Mouse (Mus musculus): ENCODE measurements at regions not wholly inside any gene's neighbourhood (a gene's known extent, or its start where the extent isn't known, plus 50 kb on each side); places are given as distances from the start of the nearest gene placed in this dataset.

DNA sequence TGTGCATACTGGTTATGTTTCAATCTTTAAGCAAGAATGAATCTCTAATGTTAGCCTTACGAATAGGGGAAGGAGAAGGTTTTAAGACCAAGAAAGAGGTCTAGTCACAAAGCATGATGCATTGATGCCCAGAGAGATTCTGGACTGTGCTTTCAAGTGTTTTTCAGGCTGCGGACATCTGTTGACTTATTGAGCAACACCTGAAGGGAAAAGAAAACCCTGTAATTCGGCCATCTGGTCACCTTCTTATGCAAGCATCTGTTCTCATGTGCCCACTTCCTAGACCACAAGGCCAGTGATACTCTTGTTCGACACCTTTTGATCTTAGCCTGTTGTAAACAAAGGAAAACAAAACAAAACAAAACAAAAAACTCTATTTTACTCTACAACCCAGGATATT is 218.1 kb upstream of the Slc24a2 start:
- no peak for ATAC-seq (ENCODE audit: low FRiP score)
- WGBS = 92% methylated on average over 4 of the region's 4 CpGs
- H3K4me2 ChIP-seq = no peak overlapping the region
- H3K4me1 ChIP-seq (replicated peaks) = no peaks in the 10 kb centered on the region
- no peak overlapping the region for H3K4me3 ChIP-seq
- H3K9me3 ChIP-seq = no peaks in the 10 kb centered on the region
- no peak overlapping the region for H3K27ac ChIP-seq
- H3K27me3 ChIP-seq = no peaks in the 10 kb centered on the region
- H3K36me3 ChIP-seq = no peaks in the 10 kb centered on the region
- no peak overlapping the region for H3K9ac ChIP-seq

DNA sequence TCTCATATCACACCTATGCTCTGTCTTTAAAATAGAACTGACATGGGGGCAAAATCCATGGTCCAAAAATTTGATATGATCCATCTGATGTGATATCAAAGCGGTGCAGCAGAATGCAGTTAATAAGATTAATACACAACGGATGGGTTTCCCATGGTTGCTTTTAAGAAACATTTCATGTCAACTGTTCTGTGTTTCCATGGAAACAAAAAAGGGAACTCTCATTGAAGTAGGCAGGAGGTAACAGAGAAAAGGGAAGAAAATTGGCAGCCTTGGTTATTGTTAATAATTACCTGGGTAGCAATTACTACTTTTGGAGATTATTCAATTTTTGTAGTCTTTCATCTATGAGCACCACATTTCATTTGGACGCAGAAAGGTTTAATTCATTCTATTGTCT is 216.6 kb upstream of the Slc24a2 start:
- ATAC-seq (ENCODE audit: low FRiP score) = no peak

DNA sequence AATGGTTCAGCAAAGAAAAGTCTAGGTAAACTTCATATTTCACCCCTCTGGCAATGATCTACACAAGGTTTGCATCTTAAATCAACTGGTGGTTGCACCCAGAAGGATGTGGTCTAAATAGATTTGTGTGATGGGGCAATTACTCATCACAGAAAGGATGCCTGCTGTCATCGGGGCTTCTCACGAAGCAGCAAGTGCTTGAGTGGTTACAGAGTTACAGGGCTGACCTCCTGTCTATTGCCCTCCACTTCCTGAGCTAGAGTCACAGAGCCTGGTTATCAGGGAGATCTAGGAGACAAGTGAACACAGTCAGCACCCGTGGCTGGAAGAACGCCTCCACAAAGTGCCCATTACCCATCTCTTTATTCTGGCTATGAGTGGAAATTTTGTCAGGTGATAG is 203.9 kb upstream of the Slc24a2 start:
- H3K9me3 ChIP-seq = no peaks in the 10 kb centered on the region
- no peak overlapping the region for H3K4me3 ChIP-seq
- H3K36me3 ChIP-seq = no peaks in the 10 kb centered on the region
- no peak overlapping the region for H3K4me2 ChIP-seq
- no peak for ATAC-seq (ENCODE audit: low FRiP score)
- H3K27ac ChIP-seq = no peak overlapping the region
- 77% methylated on average over 4 of the region's 4 CpGs for WGBS
- H3K4me1 ChIP-seq (replicated peaks) = no peaks in the 10 kb centered on the region
- H3K9ac ChIP-seq = no peak overlapping the region
- no peaks in the 10 kb centered on the region for H3K27me3 ChIP-seq

More for the DNA sequence above, 216.6 kb upstream of the Slc24a2 start:
- Histone ChIP-seq H3K27ac (no peak overlapping the region), H3K36me3 (no peaks in the 10 kb centered on the region), H3K9ac (no peak overlapping the region), H3K4me1 (replicated peaks) (no peaks in the 10 kb centered on the region), H3K4me3 (no peak overlapping the region), H3K4me2 (no peak overlapping the region), H3K9me3 (no peaks in the 10 kb centered on the region), H3K27me3 (no peaks in the 10 kb centered on the region)
- WGBS = 72% methylated on average over 3 of the region's 3 CpGs

DNA sequence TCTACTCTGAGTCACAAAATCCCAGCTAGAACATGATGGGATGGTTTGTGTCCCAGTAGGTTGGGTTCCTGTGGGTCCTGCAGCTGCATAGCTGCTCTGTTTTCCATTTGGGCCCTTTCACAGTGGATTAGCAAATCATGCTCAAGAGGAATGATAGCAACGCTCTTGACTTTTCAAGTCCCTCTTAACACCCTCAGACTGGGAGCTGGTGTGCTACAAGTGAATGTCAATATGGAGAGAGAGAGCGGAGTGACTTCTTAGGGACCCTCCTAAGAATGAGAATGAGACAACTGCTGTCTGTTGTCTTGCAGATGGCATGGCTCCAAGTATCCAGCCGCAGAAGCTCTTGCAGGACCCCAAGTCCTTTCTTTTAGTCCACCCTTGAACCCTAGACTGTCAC is 198.1 kb upstream of the Slc24a2 start:
- 82% methylated on average over 3 of the region's 3 CpGs for WGBS
- H3K4me2 ChIP-seq = no peak overlapping the region

DNA sequence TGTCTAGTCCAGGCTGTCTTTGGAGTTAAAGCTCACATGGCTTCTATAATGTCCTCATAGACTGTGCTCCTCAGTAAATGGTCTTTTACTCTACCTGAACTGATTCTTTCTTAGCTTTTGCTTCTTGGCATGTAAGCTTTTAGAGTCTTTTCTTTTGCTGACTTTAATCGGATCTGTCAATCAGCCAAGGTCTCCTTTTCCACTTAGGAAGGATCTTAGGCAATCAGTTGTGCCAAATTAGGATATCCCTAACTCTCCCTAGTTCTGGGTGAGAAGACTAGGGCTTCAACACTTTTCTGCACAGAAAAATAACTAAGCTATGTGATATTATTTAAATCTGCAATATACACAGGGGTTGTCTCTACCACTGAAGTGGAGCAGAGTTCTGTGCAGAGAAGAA is 193.8 kb upstream of the Slc24a2 start:
- no peak overlapping the region for H3K27ac ChIP-seq
- no peak for ATAC-seq (ENCODE audit: low FRiP score)
- no peak overlapping the region for H3K9ac ChIP-seq
- no peaks in the 10 kb centered on the region for H3K9me3 ChIP-seq
- no peak overlapping the region for H3K4me3 ChIP-seq
- H3K36me3 ChIP-seq = no peaks in the 10 kb centered on the region
- 97% methylated on average over 1 of the region's 1 CpGs for WGBS
- H3K4me2 ChIP-seq = no peak overlapping the region
- H3K4me1 ChIP-seq (replicated peaks) = 0 out of 2 replicates have a peak, but pooled peaks cover 4% of the 10 kb centered on the region
- no peaks in the 10 kb centered on the region for H3K27me3 ChIP-seq

More for the DNA sequence above, 198.1 kb upstream of the Slc24a2 start:
- H3K4me3 ChIP-seq = no peak overlapping the region
- no peaks in the 10 kb centered on the region for H3K4me1 ChIP-seq (replicated peaks)
- H3K27ac ChIP-seq = no peak overlapping the region
- H3K9me3 ChIP-seq = no peaks in the 10 kb centered on the region
- no peaks in the 10 kb centered on the region for H3K27me3 ChIP-seq
- H3K36me3 ChIP-seq = no peaks in the 10 kb centered on the region
- ATAC-seq (ENCODE audit: low FRiP score) = no peak
- no peak overlapping the region for H3K9ac ChIP-seq

DNA sequence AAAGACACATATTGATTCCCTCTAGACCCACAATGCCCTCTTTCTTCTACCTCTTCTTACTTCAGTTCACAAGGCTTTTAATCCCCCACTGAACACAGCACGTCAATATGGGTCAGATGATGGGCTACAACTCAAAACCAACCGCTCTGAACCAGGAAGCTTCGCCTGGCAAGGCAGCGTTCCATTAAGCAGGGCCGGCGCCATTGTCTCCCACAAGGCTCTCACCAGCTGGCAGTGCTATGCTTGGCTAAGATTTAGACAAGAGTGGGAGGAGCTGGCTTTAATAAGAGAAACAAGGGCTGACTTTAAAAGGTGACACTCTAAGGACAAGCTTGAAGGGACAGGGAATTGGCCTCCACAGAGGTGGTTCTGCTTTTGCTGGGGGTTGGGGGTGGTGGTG is 192.3 kb upstream of the Slc24a2 start:
- WGBS = 40% methylated on average over 6 of the region's 6 CpGs
- Histone ChIP-seq H3K9ac (no peak overlapping the region), H3K27ac (no peak overlapping the region), H3K9me3 (no peaks in the 10 kb centered on the region), H3K4me1 (replicated peaks) (0 out of 2 replicates have a peak, but pooled peaks cover 4% of the 10 kb centered on the region), H3K36me3 (no peaks in the 10 kb centered on the region), H3K4me3 (no peak overlapping the region), H3K4me2 (no peak overlapping the region), H3K27me3 (no peaks in the 10 kb centered on the region)
- no peak; the same call in 1 of the 2 replicates for ATAC-seq (ENCODE audit: low FRiP score)

DNA sequence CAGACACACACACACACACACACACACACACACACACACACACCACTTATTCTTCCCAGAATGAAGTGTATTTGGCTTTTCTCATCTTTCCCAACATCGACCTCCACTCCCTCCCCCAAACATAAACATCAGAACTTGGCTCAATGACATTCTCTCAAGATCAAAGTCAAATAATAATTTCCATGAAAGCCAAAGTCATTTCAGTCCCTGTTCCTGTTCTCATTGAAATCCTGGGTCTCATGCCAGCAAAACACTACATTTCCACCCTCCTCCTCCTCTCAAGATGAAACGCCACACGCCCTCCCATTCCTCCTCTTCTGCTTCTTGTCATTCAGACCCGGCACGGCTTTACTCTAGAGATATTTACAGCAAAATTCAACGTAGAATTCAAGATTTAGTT is 173.1 kb upstream of the Slc24a2 start:
- WGBS = 64% methylated on average over 6 of the region's 6 CpGs
- Histone ChIP-seq H3K4me2 (no peak overlapping the region), H3K27ac (no peak overlapping the region), H3K4me1 (replicated peaks) (peaks cover 11% of the 10 kb centered on the region), H3K27me3 (no peaks in the 10 kb centered on the region), H3K9ac (no peak overlapping the region), H3K9me3 (no peaks in the 10 kb centered on the region), H3K36me3 (no peaks in the 10 kb centered on the region), H3K4me3 (no peak overlapping the region)
- ATAC-seq (ENCODE audit: low FRiP score) = no peak

DNA sequence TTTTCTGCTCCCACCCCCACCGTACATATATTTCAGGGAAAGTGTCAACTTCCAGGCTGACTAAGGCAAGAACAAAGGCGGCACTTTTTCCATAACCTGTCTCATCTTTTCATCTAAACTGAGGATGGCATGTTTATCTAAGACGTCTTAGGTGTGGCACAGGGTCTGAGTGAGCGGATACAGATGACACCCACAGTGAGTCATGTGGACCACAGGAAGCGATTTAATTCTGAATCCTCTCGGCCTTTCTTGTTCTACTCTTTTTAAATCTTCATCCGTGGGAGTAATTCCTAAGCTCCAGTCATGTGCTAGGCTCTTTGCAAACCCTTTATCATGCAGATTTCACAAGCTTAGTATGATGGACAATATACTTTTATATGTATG is 171.9 kb upstream of the Slc24a2 start:
- H3K4me3 ChIP-seq = no peak overlapping the region
- no peaks in the 10 kb centered on the region for H3K27me3 ChIP-seq
- H3K4me2 ChIP-seq = no peak overlapping the region
- H3K9ac ChIP-seq = no peak overlapping the region
- H3K4me1 ChIP-seq (replicated peaks) = peaks cover 11% of the 10 kb centered on the region
- no peak overlapping the region for H3K27ac ChIP-seq
- no peak for ATAC-seq (ENCODE audit: low FRiP score)
- WGBS = 75% methylated on average over 7 of the region's 7 CpGs
- H3K9me3 ChIP-seq = no peaks in the 10 kb centered on the region
- no peaks in the 10 kb centered on the region for H3K36me3 ChIP-seq

DNA sequence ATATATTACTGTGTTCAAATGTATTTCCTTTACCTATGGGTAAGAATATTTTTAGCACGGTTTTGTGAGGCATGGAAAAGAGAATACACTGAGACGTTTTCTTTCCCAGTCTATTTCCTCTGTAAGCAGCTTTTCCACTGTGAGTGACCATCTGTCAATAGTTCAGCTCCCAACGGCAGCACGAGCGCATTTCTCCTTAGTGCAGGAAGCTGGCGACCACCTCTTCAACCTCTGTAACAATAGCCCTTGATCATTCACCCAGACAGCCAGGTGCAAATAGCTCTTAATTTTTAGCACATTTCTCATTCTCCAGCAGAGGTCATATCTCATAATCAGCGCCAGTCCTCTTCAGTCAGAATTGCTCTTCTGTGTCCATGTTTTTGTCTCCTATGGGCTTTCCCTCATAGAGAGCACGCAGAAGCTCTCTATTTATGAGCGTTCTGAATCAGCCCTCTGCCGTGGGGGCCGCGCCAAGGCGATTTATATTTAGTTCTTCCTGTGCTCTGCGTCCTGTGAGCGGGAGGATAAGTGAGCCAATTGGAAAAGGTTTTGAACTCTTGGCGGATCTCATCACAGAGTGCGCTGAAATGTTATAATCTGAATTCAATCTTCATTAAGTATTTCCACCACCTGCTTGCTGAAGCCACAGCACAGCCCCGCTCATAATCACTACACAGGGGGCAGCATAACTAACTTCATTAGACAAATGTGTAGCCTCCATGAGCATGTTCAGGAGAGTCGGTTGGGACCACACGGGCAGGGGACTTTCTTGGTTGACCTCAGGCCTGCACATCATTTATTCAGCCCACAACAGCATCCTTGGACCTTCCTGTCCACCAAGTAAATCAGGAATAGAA is 171.3 kb upstream of the Slc24a2 start:
- no peak overlapping the region for H3K4me3 ChIP-seq
- WGBS = 41% methylated on average over 20 of the region's 20 CpGs
- peak; percentile 63 for ATAC-seq (ENCODE audit: low FRiP score)

DNA sequence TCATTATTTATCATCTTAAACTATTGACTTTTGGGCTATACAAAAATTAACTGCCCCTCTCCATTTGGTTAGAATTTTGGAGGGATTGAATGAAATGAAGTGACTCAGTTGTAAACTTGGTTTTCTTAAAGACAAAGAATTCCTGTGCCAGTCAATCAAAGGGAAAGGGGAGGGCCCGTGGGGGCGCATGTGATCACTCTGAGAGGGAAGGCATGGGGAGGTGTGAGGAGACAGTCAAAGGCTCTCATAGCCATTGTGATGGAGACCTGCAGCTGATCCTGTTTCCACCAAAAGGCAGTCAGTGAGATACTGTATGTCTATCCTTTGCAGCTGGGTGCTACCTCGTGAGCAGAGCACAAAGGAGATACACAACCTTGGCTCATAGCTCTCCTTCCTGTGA is 156.6 kb upstream of the Slc24a2 start:
- H3K4me2 ChIP-seq = no peak overlapping the region
- H3K27ac ChIP-seq = no peak overlapping the region
- peaks cover 17% of the 10 kb centered on the region for H3K4me1 ChIP-seq (replicated peaks)
- H3K9ac ChIP-seq = no peak overlapping the region
- H3K36me3 ChIP-seq = no peaks in the 10 kb centered on the region
- no peaks in the 10 kb centered on the region for H3K27me3 ChIP-seq
- H3K4me3 ChIP-seq = no peak overlapping the region
- no peaks in the 10 kb centered on the region for H3K9me3 ChIP-seq
- no peak for ATAC-seq (ENCODE audit: low FRiP score)
- 71% methylated on average over 3 of the region's 3 CpGs for WGBS

More for the DNA sequence above, 171.3 kb upstream of the Slc24a2 start:
- H3K9ac ChIP-seq = peak overlapping the region; percentile 19; the same call in 1 of the 2 replicates
- H3K36me3 ChIP-seq = no peaks in the 10 kb centered on the region
- H3K4me2 ChIP-seq = peak overlapping the region; percentile 33
- H3K27ac ChIP-seq = peak overlapping the region; percentile 19
- H3K9me3 ChIP-seq = no peaks in the 10 kb centered on the region
- peaks cover 11% of the 10 kb centered on the region for H3K4me1 ChIP-seq (replicated peaks)
- no peaks in the 10 kb centered on the region for H3K27me3 ChIP-seq

DNA sequence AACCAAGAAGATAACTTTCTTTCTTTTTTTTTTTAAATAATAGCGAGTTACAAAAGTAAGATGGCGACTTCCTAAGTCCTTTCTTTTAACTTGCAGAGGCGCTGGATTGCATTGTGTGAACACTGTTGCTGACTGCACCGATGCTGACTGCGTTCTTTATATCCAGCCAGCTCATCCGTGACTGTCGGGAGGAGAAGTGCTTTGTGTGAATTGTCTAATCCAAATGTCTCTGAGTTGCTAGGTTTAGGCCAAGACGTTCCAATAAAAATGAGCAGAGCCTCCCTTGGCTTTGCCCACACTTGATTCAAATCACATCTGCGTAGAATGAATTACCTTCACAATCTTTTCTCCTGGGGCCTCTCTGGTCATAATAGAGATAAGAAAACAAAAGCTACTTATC is 156.0 kb upstream of the Slc24a2 start:
- Histone ChIP-seq H3K9me3 (no peaks in the 10 kb centered on the region), H3K27me3 (no peaks in the 10 kb centered on the region), H3K4me2 (no peak overlapping the region), H3K9ac (no peak overlapping the region), H3K27ac (no peak overlapping the region), H3K4me1 (replicated peaks) (peaks cover 17% of the 10 kb centered on the region), H3K4me3 (no peak overlapping the region), H3K36me3 (no peaks in the 10 kb centered on the region)
- WGBS = 22% methylated on average over 9 of the region's 9 CpGs
- no peak for ATAC-seq (ENCODE audit: low FRiP score)

DNA sequence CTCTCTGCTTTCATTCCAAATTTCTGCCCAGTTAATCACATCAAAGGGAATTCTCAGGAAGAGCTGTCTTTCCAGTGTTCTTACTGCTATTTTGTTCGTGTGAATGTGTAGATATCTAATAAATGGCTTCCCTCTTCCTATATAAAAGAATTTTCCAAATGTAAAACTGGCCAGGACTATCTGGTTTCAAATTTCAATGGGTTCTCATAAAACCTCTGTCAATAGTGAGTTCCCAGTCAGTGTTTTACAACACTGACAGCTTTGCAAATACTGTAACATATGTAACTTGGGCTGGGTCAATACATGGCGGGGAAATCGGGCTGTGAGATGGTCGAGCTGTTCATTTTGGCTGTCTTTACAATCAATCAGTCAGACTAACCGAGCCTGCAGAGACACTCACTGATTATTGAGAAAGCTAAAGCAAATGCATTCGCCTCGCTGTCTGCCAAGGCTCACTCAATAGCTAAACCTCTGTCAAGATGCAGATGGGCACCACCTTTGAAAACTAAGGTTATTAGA is 155.0 kb upstream of the Slc24a2 start:
- Histone ChIP-seq H3K4me3 (no peak overlapping the region), H3K36me3 (no peaks in the 10 kb centered on the region), H3K27me3 (no peaks in the 10 kb centered on the region), H3K4me1 (replicated peaks) (peaks cover 17% of the 10 kb centered on the region), H3K27ac (no peak overlapping the region), H3K9me3 (no peaks in the 10 kb centered on the region), H3K9ac (no peak overlapping the region), H3K4me2 (no peak overlapping the region)
- ATAC-seq (ENCODE audit: low FRiP score) = no peak
- WGBS = 26% methylated on average over 7 of the region's 7 CpGs

DNA sequence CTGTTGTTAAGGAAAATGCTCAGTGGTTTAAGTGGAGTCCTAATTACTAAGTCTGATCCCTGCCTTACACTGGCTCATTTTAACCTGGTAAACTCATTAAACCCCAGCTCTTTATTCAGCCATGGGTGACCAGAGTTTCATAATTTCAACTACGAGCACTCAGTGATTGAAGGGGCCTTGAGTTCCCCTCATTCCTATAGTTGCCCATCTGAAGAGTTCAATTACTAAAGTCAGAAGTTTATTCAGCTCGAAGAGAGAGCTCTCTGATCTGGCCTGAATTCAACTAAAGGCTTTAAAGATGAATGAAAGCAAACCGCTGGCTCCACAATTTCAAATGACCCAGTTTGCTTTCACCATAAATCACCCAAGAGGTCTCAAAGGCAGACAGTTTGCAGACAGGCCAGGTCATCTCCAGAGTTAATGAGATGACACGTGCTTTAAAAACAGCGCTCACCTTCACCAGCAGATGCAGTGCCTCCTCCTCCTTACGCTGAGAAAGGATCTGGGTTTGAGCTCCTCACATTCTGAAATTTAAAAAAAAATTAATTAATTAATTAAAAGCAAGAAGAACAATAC is 154.3 kb upstream of the Slc24a2 start:
- H3K27me3 ChIP-seq = no peaks in the 10 kb centered on the region
- ATAC-seq (ENCODE audit: low FRiP score) = peak; percentile 32; the same call in 1 of the 2 replicates

More for the DNA sequence above, 154.3 kb upstream of the Slc24a2 start:
- H3K9me3 ChIP-seq = no peaks in the 10 kb centered on the region
- no peaks in the 10 kb centered on the region for H3K36me3 ChIP-seq
- H3K4me1 ChIP-seq (replicated peaks) = peaks cover 19% of the 10 kb centered on the region
- no peak overlapping the region for H3K4me2 ChIP-seq
- H3K4me3 ChIP-seq = no peak overlapping the region
- no peak overlapping the region for H3K27ac ChIP-seq
- no peak overlapping the region for H3K9ac ChIP-seq
- WGBS = 21% methylated on average over 6 of the region's 6 CpGs
